Mouse (Mus musculus): ENCODE measurements around the gene Fyn. TPM values are rescaled to one million over a fixed set of nuclear protein-coding genes. Genes with fewer than 3 reads are reported as not detected.

Gene Fyn
- total and polyA plus RNA-seq, 3 experiments = 89.7 to 127 (median 101) TPM

GRCm38 (mm10) chr10:39440506-39440905 is 71.9 kb downstream of the Fyn start:
- H3K4me1 ChIP-seq (ENCODE audit: insufficient read depth, low read depth, low read length) = peaks cover 63% of the 10 kb centered on the region

GRCm38 (mm10) chr10:39441636-39442035 is 73.0 kb downstream of the Fyn start:
- Histone ChIP-seq H3K4me1 (ENCODE audit: insufficient read depth, low read depth, low read length) (peaks cover 60% of the 10 kb centered on the region), H3K36me3 (replicated peaks) (peaks cover 43% of the 10 kb centered on the region), H3K27me3 (ENCODE audit: insufficient read depth, low read length) (no peaks in the 10 kb centered on the region), H3K9me3 (replicated peaks) (no peaks in the 10 kb centered on the region), H3K4me3 (ENCODE audit: low read depth, low read length) (no peak overlapping the region)
- no peak for ATAC-seq (ENCODE audit: extremely low read depth, insufficient number of reproducible peaks, low FRiP score, poor library complexity, severe bottlenecking)
- TF ChIP-seq GATA1 (IDR thresholded peaks at IDR 0.05; ENCODE audit: borderline replicate concordance, low read length) (no peak), GATA2 (IDR thresholded peaks at IDR 0.05; ENCODE audit: borderline replicate concordance, low read depth, low read length) (no peak), POLR2AphosphoS5 (IDR thresholded peaks at IDR 0.05; ENCODE audit: insufficient replicate concordance, low read depth, low read length) (no peak), TAL1 (conservative IDR thresholded peaks at IDR 0.05; ENCODE audit: low read depth, low read length) (no peak), CTCF (IDR thresholded peaks at IDR 0.05; ENCODE audit: low read depth, low read length) (no peak)
- no peak for DNase-seq (ENCODE audit: low spot score)

More at GRCm38 (mm10) chr10:39440506-39440905, 71.9 kb downstream of the Fyn start:
- ATAC-seq (ENCODE audit: extremely low read depth, insufficient number of reproducible peaks, low FRiP score, poor library complexity, severe bottlenecking) (no peak), DNase-seq (ENCODE audit: low spot score) (no peak)
- H3K9me3 ChIP-seq (replicated peaks) = no peaks in the 10 kb centered on the region
- no peak overlapping the region for H3K4me3 ChIP-seq (ENCODE audit: low read depth, low read length)
- peaks cover 43% of the 10 kb centered on the region for H3K36me3 ChIP-seq (replicated peaks)
- H3K27me3 ChIP-seq (ENCODE audit: insufficient read depth, low read length) = no peaks in the 10 kb centered on the region
- TF ChIP-seq GATA2 (IDR thresholded peaks at IDR 0.05; ENCODE audit: borderline replicate concordance, low read depth, low read length) (no peak), CTCF (IDR thresholded peaks at IDR 0.05; ENCODE audit: low read depth, low read length) (no peak), GATA1 (IDR thresholded peaks at IDR 0.05; ENCODE audit: borderline replicate concordance, low read length) (no peak), POLR2AphosphoS5 (IDR thresholded peaks at IDR 0.05; ENCODE audit: insufficient replicate concordance, low read depth, low read length) (no peak), TAL1 (conservative IDR thresholded peaks at IDR 0.05; ENCODE audit: low read depth, low read length) (no peak)

DNA sequence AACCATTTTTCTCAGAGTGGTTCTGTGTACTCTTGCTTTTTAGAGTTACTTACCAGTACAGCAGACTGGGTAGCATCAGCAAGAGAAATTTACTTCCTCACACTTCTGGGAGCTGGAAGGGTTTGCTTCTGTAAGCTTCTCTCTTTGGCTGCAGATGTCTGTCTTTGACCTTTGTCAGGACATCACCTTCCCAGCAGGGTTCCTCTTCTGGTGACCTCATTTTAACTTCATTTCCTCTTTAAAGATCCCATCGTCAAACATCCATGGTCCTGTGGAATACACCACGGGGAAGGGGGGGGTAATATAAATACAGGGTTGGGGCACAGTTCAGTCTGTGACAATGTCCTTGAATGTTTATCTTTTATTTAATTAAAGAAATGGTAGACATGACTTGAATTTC is 74.5 kb downstream of the Fyn start:
- TF ChIP-seq CTCF (IDR thresholded peaks at IDR 0.05; ENCODE audit: low read depth, low read length) (no peak), POLR2AphosphoS5 (IDR thresholded peaks at IDR 0.05; ENCODE audit: insufficient replicate concordance, low read depth, low read length) (no peak), GATA2 (IDR thresholded peaks at IDR 0.05; ENCODE audit: borderline replicate concordance, low read depth, low read length) (no peak), GATA1 (IDR thresholded peaks at IDR 0.05; ENCODE audit: borderline replicate concordance, low read length) (no peak), TAL1 (conservative IDR thresholded peaks at IDR 0.05; ENCODE audit: low read depth, low read length) (no peak)
- no peaks in the 10 kb centered on the region for H3K9me3 ChIP-seq (replicated peaks)
- no peaks in the 10 kb centered on the region for H3K27me3 ChIP-seq (ENCODE audit: insufficient read depth, low read length)
- H3K4me1 ChIP-seq (ENCODE audit: insufficient read depth, low read depth, low read length) = peaks cover 51% of the 10 kb centered on the region
- H3K36me3 ChIP-seq (replicated peaks) = peaks cover 47% of the 10 kb centered on the region
- DNase-seq (ENCODE audit: low spot score) (no peak), ATAC-seq (ENCODE audit: extremely low read depth, insufficient number of reproducible peaks, low FRiP score, poor library complexity, severe bottlenecking) (no peak)
- no peak overlapping the region for H3K4me3 ChIP-seq (ENCODE audit: low read depth, low read length)

DNA sequence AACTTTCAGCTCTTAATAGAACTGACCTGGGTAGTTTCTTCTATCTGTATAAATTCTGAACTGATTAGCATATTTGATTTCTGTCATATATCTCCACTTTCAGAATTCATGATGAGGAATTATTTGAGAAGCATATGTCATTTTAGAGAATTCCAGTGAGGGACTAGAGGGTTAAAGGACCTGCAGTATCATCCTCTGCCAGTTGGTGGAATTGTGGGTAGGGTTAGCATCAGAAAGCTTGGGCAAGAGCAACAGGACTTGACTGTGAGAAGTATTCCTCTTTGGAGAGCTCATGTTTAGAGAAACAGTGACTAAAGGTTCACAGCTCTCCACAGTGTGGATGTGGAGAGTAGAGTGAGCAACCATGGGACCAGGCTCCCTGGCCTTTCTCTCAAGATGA is 75.3 kb downstream of the Fyn start:
- Histone ChIP-seq H3K4me1 (ENCODE audit: insufficient read depth, low read depth, low read length) (peaks cover 51% of the 10 kb centered on the region), H3K4me3 (ENCODE audit: low read depth, low read length) (no peak overlapping the region), H3K27me3 (ENCODE audit: insufficient read depth, low read length) (no peaks in the 10 kb centered on the region), H3K36me3 (replicated peaks) (peaks cover 40% of the 10 kb centered on the region), H3K9me3 (replicated peaks) (no peaks in the 10 kb centered on the region)
- ATAC-seq (ENCODE audit: extremely low read depth, insufficient number of reproducible peaks, low FRiP score, poor library complexity, severe bottlenecking) = no peak
- no peak for TF ChIP-seq POLR2AphosphoS5 (IDR thresholded peaks at IDR 0.05; ENCODE audit: insufficient replicate concordance, low read depth, low read length)
- TF ChIP-seq CTCF (IDR thresholded peaks at IDR 0.05; ENCODE audit: low read depth, low read length) = no peak
- no peak for TF ChIP-seq GATA2 (IDR thresholded peaks at IDR 0.05; ENCODE audit: borderline replicate concordance, low read depth, low read length)
- no peak for TF ChIP-seq GATA1 (IDR thresholded peaks at IDR 0.05; ENCODE audit: borderline replicate concordance, low read length)
- no peak for TF ChIP-seq TAL1 (conservative IDR thresholded peaks at IDR 0.05; ENCODE audit: low read depth, low read length)
- DNase-seq (ENCODE audit: low spot score) = no peak

DNA sequence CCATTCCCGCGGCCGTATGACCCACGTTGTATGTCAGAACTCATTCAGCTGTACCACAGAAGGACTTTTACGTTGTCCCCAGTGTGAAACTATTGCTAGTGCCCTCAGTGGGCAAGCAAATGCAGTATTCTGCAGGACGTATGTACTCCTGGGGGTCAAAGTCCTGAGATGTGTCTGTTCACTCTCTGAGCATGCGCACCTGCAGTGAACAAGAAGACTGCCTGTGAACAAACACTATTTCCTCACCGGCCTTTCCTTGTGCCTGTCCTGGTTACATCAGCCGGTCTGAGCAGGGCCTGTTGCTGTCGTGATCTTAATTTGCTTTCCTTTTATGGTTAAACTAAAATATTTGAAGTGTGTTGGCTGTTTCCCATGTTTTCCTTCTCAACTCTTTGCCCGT is 77.2 kb downstream of the Fyn start:
- no peak for TF ChIP-seq TAL1 (conservative IDR thresholded peaks at IDR 0.05; ENCODE audit: low read depth, low read length)
- no peak for TF ChIP-seq POLR2AphosphoS5 (IDR thresholded peaks at IDR 0.05; ENCODE audit: insufficient replicate concordance, low read depth, low read length)
- no peak for TF ChIP-seq CTCF (IDR thresholded peaks at IDR 0.05; ENCODE audit: low read depth, low read length)
- no peak for TF ChIP-seq GATA2 (IDR thresholded peaks at IDR 0.05; ENCODE audit: borderline replicate concordance, low read depth, low read length)
- TF ChIP-seq GATA1 (IDR thresholded peaks at IDR 0.05; ENCODE audit: borderline replicate concordance, low read length) = no peak
- H3K4me1 ChIP-seq (ENCODE audit: insufficient read depth, low read depth, low read length) = peaks cover 58% of the 10 kb centered on the region
- no peaks in the 10 kb centered on the region for H3K9me3 ChIP-seq (replicated peaks)
- ATAC-seq (ENCODE audit: extremely low read depth, insufficient number of reproducible peaks, low FRiP score, poor library complexity, severe bottlenecking) (no peak), DNase-seq (ENCODE audit: low spot score) (no peak)
- no peaks in the 10 kb centered on the region for H3K27me3 ChIP-seq (ENCODE audit: insufficient read depth, low read length)
- peaks cover 34% of the 10 kb centered on the region for H3K36me3 ChIP-seq (replicated peaks)
- no peak overlapping the region for H3K4me3 ChIP-seq (ENCODE audit: low read depth, low read length)

GRCm38 (mm10) chr10:39446706-39447105 is 78.1 kb downstream of the Fyn start:
- DNase-seq (ENCODE audit: low spot score) (no peak), ATAC-seq (ENCODE audit: extremely low read depth, insufficient number of reproducible peaks, low FRiP score, poor library complexity, severe bottlenecking) (no peak)
- Histone ChIP-seq H3K4me3 (ENCODE audit: low read depth, low read length) (no peak overlapping the region), H3K36me3 (replicated peaks) (peaks cover 41% of the 10 kb centered on the region), H3K9me3 (replicated peaks) (no peaks in the 10 kb centered on the region), H3K4me1 (ENCODE audit: insufficient read depth, low read depth, low read length) (peaks cover 64% of the 10 kb centered on the region), H3K27me3 (ENCODE audit: insufficient read depth, low read length) (no peaks in the 10 kb centered on the region)
- TF ChIP-seq GATA1 (IDR thresholded peaks at IDR 0.05; ENCODE audit: borderline replicate concordance, low read length) = no peak
- no peak for TF ChIP-seq CTCF (IDR thresholded peaks at IDR 0.05; ENCODE audit: low read depth, low read length)
- TF ChIP-seq TAL1 (conservative IDR thresholded peaks at IDR 0.05; ENCODE audit: low read depth, low read length) = no peak
- TF ChIP-seq GATA2 (IDR thresholded peaks at IDR 0.05; ENCODE audit: borderline replicate concordance, low read depth, low read length) = no peak
- no peak for TF ChIP-seq POLR2AphosphoS5 (IDR thresholded peaks at IDR 0.05; ENCODE audit: insufficient replicate concordance, low read depth, low read length)
